Mouse (Mus musculus) forebrain, embryonic 13.5 days (tissue): ENCODE results near the gene Ola1. TPM values are rescaled to one million over a fixed set of nuclear protein-coding genes. Genes with fewer than 3 reads are reported as not detected.

Experiments
- polyA plus RNA-seq: library from polyadenylated mRNA; unstranded; fragments of >200 nt; fragmentation: Nextera tagmentation; extraction: Ambion mirVana; gene quantifications from 2 replicates; pipeline ENCODE4 v1.2.1, GENCODE M21; 2015

Gene Ola1
- polyA plus RNA-seq, 1 experiment from 2014 or later: 115 TPM

Other genes starting within 250 kb of the Ola1 start
- gene Sp3, start 238.5 kb downstream of the Ola1 start, polyA plus RNA-seq: 64.3 and 66.6 TPM in 2 replicates
- gene Gm11084, start 232.2 kb downstream of the Ola1 start, polyA plus RNA-seq: not detected in 2 replicates
- gene Sp9, start 53.0 kb upstream of the Ola1 start, polyA plus RNA-seq: 10.6 and 15.4 TPM in 2 replicates
- gene Scrn3, start 93.7 kb upstream of the Ola1 start, polyA plus RNA-seq: 9.5 and 10.5 TPM in 2 replicates
- gene Cir1, start 93.8 kb upstream of the Ola1 start, polyA plus RNA-seq: 26.9 and 30.2 TPM in 2 replicates
- 6.8 and 7.2 TPM in 2 replicates for gene Gpr155, start 167.6 kb upstream of the Ola1 start, polyA plus RNA-seq